Mouse (Mus musculus) lung, embryonic 16.5 days (tissue): ENCODE data around the gene Olfr51. TPM values are rescaled to one million over a fixed set of nuclear protein-coding genes. Genes with fewer than 3 reads are reported as not detected.
"Not testable (repeated sequence)": the region's sequence is repeated elsewhere in the genome, so short reads cannot be mapped to it uniquely, and the experiment has no call there.

Source experiments
- ATAC-seq: fragments of 200-750 bp; cut with Nextera tagmentation; 2 replicates; pipeline ENCODE4 v1.8.0; 2017; ENCODE audit warnings: low read depth, mild to moderate bottlenecking, moderate library complexity
- H3K27ac ChIP-seq: fragments of 300-500 bp; sonication (generic); 2 replicates; pipeline ENCODE4 v1.5.1; 2014; ENCODE audit warnings: mild to moderate bottlenecking, control low read depth, low read length
- H3K27me3 ChIP-seq: fragments of 300-500 bp; sonication (generic); 2 replicates; pipeline ENCODE4 v1.6.1; 2014; ENCODE audit warnings: low read depth, low read length, mixed read lengths; ENCODE audit not compliant: control insufficient read depth, insufficient read depth
- H3K36me3 ChIP-seq: fragments of 300-500 bp; sonication (generic); 2 replicates; pipeline ENCODE4 v1.6.1; 2014; ENCODE audit warnings: low read length; ENCODE audit not compliant: control insufficient read depth, insufficient read depth
- H3K4me1 ChIP-seq: fragments of 300-500 bp; sonication (generic); replicated peaks from 2 replicates; pipeline ENCODE4 v1.6.1; 2014; ENCODE audit warnings: low read length, mixed read lengths; ENCODE audit not compliant: control insufficient read depth, insufficient read depth
- H3K4me2 ChIP-seq: fragments of 300-500 bp; sonication (generic); 2 replicates; pipeline ENCODE4 v1.6.1; 2014; ENCODE audit warnings: low read depth, low read length, control low read depth
- H3K4me3 ChIP-seq: fragments of 300-500 bp; sonication (generic); 2 replicates; pipeline ENCODE4 v1.5.1; 2014; ENCODE audit warnings: mild to moderate bottlenecking, low read length, control low read depth
- H3K9ac ChIP-seq: fragments of 300-500 bp; sonication (generic); 2 replicates; pipeline ENCODE4 v1.6.1; 2014; ENCODE audit warnings: low read length, control low read depth
- H3K9me3 ChIP-seq: fragments of 300-500 bp; sonication (generic); 2 replicates; pipeline ENCODE4 v1.6.1; 2016; ENCODE audit warnings: low read length; ENCODE audit not compliant: control insufficient read depth
- WGBS: fragments of 180-500 bp; shearing (Covaris S2); extraction: QIAGEN DNeasy Blood & Tissue Kit; methylation state at CpG from one replicate; pipeline ENCODE4 v1.1.7; 2014; 5-methylcytosine and 5-hydroxymethylcytosine counted together
- polyA plus RNA-seq: library from polyadenylated mRNA; unstranded; fragments of >200 nt; fragmentation: Nextera tagmentation; extraction: Ambion mirVana; gene quantifications from 2 replicates; pipeline ENCODE4 v1.2.1, GENCODE M21; 2015

Olfr51 gene
- polyA plus RNA-seq, result not detected in 2 replicates

DNA sequence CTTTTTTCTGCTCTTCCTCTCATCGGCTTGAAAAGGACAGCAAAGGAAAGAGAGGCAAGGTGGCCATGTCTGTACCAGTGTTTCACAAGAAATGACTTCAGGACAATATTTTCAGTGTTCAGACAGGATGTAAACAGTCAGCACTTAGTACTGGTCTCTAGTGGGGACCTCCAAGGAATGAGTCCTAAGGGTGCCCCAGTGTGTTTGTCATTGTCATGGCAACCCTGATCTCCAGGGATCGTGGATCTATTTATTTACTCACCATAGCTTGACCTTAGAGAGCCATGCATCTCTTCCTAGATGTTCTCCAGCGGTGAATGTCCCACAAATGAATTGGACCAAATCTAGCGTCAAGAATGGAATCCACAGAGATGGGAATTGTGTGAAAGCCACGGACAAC lies at the start of gene Olfr51:
Olfr51 (plus strand) TSS at position 301 of the 400 bp plus-strand sequence.
- H3K36me3 ChIP-seq, result no peaks in the 10 kb centered on the region
- H3K4me2 ChIP-seq, result no peak within 1 kb of the TSS
- H3K4me3 ChIP-seq, result no peak within 1 kb of the TSS
- WGBS, result 66% methylated on average over 5 of the region's 5 CpGs
- H3K27ac ChIP-seq, result no peak within 1 kb of the TSS
- H3K9me3 ChIP-seq, result no peaks in the 10 kb centered on the region
- H3K9ac ChIP-seq, result no peak within 1 kb of the TSS
- no peak for ATAC-seq
- H3K4me1 ChIP-seq, result no peaks in the 10 kb centered on the region
- no peaks in the 10 kb centered on the region for H3K27me3 ChIP-seq

DNA sequence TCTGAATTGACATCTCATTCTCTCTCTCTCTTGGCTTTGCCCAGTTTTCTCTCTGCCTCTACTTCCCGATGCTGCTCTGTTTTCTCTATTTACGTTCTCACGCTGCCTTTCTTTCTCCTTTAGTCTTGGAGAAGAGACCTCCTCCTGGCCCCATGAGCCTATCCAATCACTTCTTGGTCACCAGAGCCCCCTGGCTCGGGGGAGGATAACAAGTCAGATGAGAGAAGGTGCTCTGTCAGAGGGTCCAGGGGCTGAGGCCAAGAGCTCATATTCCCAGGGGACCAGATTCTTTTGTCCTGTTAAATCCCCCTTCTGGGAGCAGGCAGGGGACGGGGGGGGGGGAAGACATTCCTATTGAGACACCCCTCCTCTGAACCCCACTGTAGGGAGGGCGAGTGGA lies 49.7 kb upstream of the Olfr51 start, which contains the start of gene Prop1:
Prop1 (minus strand) TSS at position 101 of the 400 bp plus-strand sequence.
- H3K4me3 ChIP-seq, result no peak within 1 kb of the TSS
- H3K9ac ChIP-seq, result no peak within 1 kb of the TSS
- H3K27ac ChIP-seq, result no peak within 1 kb of the TSS
- 65% methylated on average over 6 of the region's 6 CpGs for WGBS
- H3K4me1 ChIP-seq, result no peaks in the 10 kb centered on the region
- H3K4me2 ChIP-seq, result no peak within 1 kb of the TSS
- no peaks in the 10 kb centered on the region for H3K36me3 ChIP-seq
- no peak for ATAC-seq
- no peaks in the 10 kb centered on the region for H3K27me3 ChIP-seq
- H3K9me3 ChIP-seq, result no peaks in the 10 kb centered on the region

DNA sequence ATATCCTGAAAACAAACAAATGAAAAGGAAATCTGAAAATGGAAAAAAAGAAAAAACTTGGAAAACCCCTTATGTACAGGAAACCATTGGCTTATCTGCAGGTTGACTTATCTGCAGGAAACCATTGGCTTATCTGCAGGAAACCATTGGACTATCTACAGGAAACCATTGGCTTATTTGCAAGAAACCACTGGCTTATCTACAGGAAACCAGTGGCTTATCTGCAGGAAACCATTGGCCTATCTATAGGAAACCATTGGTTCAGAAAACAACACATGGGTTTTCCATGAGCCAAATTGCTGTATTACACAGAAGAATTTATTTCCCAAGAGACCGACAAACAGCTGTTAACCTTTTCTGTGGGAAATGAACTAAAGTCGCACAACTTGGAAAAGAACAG lies 38.5 kb upstream of the Olfr51 start:
- H3K4me1 ChIP-seq, result no peaks in the 10 kb centered on the region
- ATAC-seq, result no peak
- H3K9me3 ChIP-seq, result no peaks in the 10 kb centered on the region
- no peaks in the 10 kb centered on the region for H3K36me3 ChIP-seq
- H3K27me3 ChIP-seq, result no peaks in the 10 kb centered on the region
- WGBS, result 66% methylated on average over 2 of the region's 2 CpGs
- no peak overlapping the region for H3K4me3 ChIP-seq
- H3K9ac ChIP-seq, result no peak overlapping the region
- H3K4me2 ChIP-seq, result no peak overlapping the region
- no peak overlapping the region for H3K27ac ChIP-seq

DNA sequence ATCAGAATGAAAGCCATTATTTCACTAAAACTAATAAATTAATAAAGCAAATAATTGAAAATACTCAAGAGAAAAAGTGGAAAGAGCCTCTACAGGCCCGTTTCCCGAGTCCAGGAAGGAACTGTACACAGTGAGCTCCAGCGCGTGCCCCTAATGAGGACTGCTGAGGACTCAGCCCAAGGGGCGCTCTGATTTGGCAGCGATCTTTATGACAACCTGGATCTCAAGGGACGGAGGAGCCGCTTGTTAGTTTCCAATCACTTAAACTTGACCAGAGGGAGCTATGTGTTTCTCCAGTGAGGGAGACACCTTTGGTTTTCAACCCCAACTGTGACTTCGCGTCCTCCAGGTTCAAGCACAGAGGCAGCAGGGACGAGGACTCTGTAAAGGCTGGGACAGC lies 37.2 kb upstream of the Olfr51 start, which contains the start of gene Olfr1378:
Olfr1378 (plus strand) TSS at position 301 of the 400 bp plus-strand sequence.
- no peak within 1 kb of the TSS for H3K27ac ChIP-seq
- ATAC-seq, result no peak
- H3K4me2 ChIP-seq, result no peak within 1 kb of the TSS
- no peaks in the 10 kb centered on the region for H3K36me3 ChIP-seq
- no peaks in the 10 kb centered on the region for H3K9me3 ChIP-seq
- H3K4me1 ChIP-seq, result no peaks in the 10 kb centered on the region
- no peak within 1 kb of the TSS for H3K9ac ChIP-seq
- H3K27me3 ChIP-seq, result no peaks in the 10 kb centered on the region
- no peak within 1 kb of the TSS for H3K4me3 ChIP-seq
- 83% methylated on average over 11 of the region's 11 CpGs for WGBS

DNA sequence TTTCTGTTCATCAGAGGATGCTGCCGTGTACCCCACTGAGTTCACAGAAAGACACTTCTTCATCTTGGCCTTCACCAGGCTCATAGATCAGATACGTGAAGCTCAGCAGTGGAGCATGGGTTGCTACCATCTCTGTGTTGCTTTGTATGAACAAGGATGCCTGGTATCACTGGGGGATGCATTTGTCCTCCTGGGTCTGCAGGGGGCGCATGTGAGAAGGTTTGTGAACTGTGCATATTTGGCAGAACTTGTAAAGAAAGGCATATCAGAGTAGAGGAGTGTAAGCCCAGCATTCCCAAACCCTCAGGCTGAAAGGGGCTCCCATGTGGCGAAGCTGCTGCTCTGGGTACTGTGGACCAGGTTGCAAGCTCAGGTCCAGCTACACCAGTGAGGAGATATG lies 26.2 kb upstream of the Olfr51 start:
- H3K27ac ChIP-seq, result no peak overlapping the region
- H3K9ac ChIP-seq, result no peak overlapping the region
- ATAC-seq, result no peak
- no peaks in the 10 kb centered on the region for H3K27me3 ChIP-seq
- H3K4me2 ChIP-seq, result no peak overlapping the region
- H3K36me3 ChIP-seq, result no peaks in the 10 kb centered on the region
- H3K4me1 ChIP-seq, result no peaks in the 10 kb centered on the region
- 0 out of 2 replicates have a peak, but pooled peaks cover 2% of the 10 kb centered on the region for H3K9me3 ChIP-seq
- H3K4me3 ChIP-seq, result no peak overlapping the region
- WGBS, result 60% methylated on average over 4 of the region's 4 CpGs

DNA sequence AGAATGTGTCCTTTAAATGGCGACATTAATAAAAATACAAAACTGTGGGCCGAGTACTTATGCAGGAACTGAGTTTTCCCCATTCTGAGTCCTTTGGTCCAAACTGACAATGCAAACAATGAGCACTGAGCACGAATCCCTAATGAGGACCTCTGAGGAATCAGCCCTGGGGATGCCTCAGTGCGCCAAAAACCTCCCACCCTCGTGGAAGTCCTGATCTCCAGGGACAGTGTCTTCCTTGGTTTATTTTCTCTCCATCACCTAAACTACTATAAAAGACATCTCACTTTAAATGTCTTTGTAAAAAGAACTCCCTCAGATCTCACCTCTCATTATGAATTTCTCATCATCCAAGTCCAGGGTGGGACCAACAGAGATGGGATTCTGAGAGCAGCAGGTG lies 21.7 kb upstream of the Olfr51 start, which contains the start of gene Olfr1377:
Olfr1377 (plus strand) TSS at position 301 of the 400 bp plus-strand sequence.
- Histone ChIP-seq H3K4me3 (no peak within 1 kb of the TSS), H3K4me2 (no peak within 1 kb of the TSS), H3K27ac (no peak within 1 kb of the TSS), H3K9me3 (0 out of 2 replicates have a peak, but pooled peaks cover 2% of the 10 kb centered on the region), H3K36me3 (no peaks in the 10 kb centered on the region), H3K9ac (no peak within 1 kb of the TSS), H3K27me3 (no peaks in the 10 kb centered on the region), H3K4me1 (no peaks in the 10 kb centered on the region)
- WGBS, result 58% methylated on average over 5 of the region's 5 CpGs
- no peak for ATAC-seq

DNA sequence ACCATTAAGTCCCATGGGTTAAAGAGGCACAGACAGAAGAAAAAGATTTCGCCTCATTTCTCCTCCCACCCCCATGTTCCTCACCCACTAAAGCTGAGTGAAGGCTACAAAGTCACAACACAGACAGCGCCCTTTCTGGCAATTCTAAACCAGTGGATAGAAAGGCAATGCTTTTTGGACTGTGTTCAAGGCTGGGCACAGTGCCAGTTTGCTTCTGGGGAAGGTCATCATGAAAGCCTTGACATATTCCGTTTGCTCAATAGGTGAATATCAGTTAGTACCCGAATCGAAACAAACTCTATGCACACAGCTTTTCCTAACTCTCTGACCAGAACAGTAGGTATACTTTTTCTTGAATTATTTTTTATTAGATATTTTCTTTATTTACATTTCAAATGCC lies 8.4 kb downstream of the Olfr51 start:
- H3K4me3 ChIP-seq, result no peak overlapping the region
- WGBS, result 39% methylated on average over 5 of the region's 5 CpGs
- ATAC-seq, result no peak

DNA sequence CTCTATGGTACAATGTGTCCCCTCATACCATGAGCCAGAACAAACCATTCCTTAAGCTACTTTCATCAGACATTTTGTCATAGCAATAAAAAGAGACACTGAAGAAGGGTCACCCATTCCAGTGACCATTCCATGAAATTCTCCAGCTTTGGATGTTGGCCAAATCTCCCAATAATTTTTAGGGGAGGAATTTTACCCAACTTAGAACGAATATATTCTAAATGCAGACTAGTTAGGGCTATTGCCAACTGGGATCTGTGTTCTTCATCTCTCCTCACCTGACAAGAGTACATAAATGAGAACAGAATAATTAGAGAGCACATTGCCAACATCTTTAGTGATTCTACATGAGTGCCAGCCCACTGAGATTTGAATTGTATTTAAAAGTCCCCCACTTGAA lies 10.5 kb downstream of the Olfr51 start, which contains the start of gene Olfr54:
Olfr54 (plus strand) TSS at position 301 of the 400 bp plus-strand sequence.
- WGBS, result 52% methylated on average over 1 of the region's 1 CpGs
- Histone ChIP-seq H3K9me3 (no peaks in the 10 kb centered on the region), H3K27me3 (no peaks in the 10 kb centered on the region), H3K9ac (no peak within 1 kb of the TSS), H3K4me3 (no peak within 1 kb of the TSS), H3K27ac (no peak within 1 kb of the TSS), H3K4me1 (no peaks in the 10 kb centered on the region), H3K36me3 (no peaks in the 10 kb centered on the region), H3K4me2 (no peak within 1 kb of the TSS)
- ATAC-seq, result no peak

More for the DNA sequence above, 8.4 kb downstream of the Olfr51 start:
- no peaks in the 10 kb centered on the region for H3K9me3 ChIP-seq
- H3K9ac ChIP-seq, result no peak overlapping the region
- H3K4me1 ChIP-seq, result no peaks in the 10 kb centered on the region
- no peaks in the 10 kb centered on the region for H3K27me3 ChIP-seq
- H3K4me2 ChIP-seq, result no peak overlapping the region
- no peaks in the 10 kb centered on the region for H3K36me3 ChIP-seq
- H3K27ac ChIP-seq, result no peak overlapping the region

DNA sequence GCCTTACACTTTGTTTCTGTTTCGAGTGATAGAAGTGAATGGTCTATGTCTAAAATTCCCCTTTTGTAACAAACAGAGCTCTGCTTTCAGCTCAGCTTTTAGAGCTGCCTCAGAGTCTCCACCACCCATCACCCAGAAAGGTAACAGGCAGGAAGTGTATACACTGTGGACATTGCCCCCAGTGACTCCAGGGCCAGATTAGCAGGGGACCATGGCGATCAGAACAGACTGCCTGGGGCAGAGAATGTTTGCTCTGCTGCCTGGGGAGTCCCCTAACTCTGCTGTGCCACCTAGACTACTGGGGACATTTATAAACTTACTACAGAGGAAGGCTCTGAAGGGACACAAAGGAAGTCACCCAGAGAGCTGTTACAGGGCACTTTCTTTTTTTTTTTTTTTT lies 12.9 kb downstream of the Olfr51 start:
- H3K27me3 ChIP-seq, result no peaks in the 10 kb centered on the region
- no peak overlapping the region for H3K4me3 ChIP-seq
- no peaks in the 10 kb centered on the region for H3K9me3 ChIP-seq
- no peak overlapping the region for H3K9ac ChIP-seq
- WGBS, result 43% methylated on average over 2 of the region's 2 CpGs
- H3K27ac ChIP-seq, result no peak overlapping the region
- H3K36me3 ChIP-seq, result no peaks in the 10 kb centered on the region
- no peak overlapping the region for H3K4me2 ChIP-seq
- no peak for ATAC-seq
- H3K4me1 ChIP-seq, result no peaks in the 10 kb centered on the region

DNA sequence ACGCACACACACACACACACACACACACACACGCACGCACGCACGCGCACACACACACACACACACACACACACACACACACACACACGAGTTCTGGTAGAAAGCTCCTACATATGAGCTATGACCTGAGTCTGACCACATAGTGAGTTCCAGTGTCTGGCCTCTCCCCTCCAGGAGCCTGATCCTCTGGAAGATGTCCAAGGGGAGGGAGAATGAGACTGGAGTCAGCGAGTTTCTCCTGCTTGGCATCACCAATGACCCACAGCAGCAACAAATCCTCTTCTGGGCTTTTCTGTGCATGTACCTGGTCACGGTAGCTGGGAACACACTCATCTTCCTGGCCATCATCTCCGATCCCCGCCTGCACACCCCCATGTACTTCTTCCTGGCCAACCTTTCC lies 23.4 kb downstream of the Olfr51 start:
- H3K27ac ChIP-seq, ATAC-seq, H3K27me3 ChIP-seq, H3K4me1 ChIP-seq, H3K4me3 ChIP-seq, H3K36me3 ChIP-seq, H3K9ac ChIP-seq, H3K4me2 ChIP-seq, H3K9me3 ChIP-seq: not testable (repeated sequence)
- WGBS, result 72% methylated on average over 8 of the region's 11 CpGs
